Mouse (Mus musculus): ENCODE results near the gene Dse. TPM values are rescaled to one million over a fixed set of nuclear protein-coding genes. Genes with fewer than 3 reads are reported as not detected.
A peak's percentile ranks its signal among the peaks of the same experiment; 100 is the strongest.

Gene Dse
- polyA plus RNA-seq, 1 experiment from 2014 or later, result 16.4 TPM

DNA sequence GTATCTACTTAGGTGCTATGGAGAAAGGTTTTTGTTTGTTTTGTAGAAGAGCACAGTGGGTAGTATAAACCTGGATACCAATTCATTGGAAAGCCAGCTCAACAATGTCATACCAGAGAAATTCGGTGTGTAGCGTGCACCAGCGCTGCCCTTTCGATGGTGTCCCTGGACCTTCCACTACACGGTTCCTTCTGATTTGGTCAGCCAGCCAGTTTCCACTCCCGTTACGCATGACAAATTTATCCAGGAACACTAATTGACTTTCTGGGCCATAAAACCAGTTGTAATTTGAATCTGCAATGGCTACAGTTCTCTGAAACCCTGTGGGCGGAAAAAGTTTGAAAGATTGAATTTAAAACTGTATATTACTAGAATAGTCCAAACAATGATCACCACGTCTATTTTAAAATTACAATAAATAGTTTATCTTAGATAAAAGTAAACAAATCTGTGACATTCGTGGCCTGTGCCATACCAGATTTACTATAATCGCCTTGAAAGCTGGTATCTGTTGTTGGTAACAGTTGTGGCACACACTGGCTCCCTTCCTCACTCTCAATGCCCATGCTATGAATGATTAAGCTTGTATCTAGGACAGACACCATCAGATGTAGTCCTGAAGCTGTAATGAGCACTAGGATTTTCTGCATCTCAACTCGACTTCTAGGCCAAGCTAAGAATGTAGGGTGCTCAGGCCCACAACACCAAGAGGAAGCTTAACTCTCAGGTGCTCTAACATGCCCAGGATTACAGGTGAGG, 51.5 kb downstream of the Dse start:
- H3K27me3 ChIP-seq (replicated peaks), result no peaks in the 10 kb centered on the region
- H3K36me3 ChIP-seq, result no peaks in the 10 kb centered on the region
- H3K4me1 ChIP-seq, result no peaks in the 10 kb centered on the region
- no peak overlapping the region for H3K27ac ChIP-seq
- no peak for ATAC-seq (ENCODE audit: low FRiP score, low read depth)
- H3K4me2 ChIP-seq (replicated peaks), result no peak overlapping the region
- H3K9me3 ChIP-seq, result no peaks in the 10 kb centered on the region
- H3K9ac ChIP-seq, result no peak overlapping the region
- no peak overlapping the region for H3K4me3 ChIP-seq
- 79% methylated on average over 12 of the region's 12 CpGs for WGBS

DNA sequence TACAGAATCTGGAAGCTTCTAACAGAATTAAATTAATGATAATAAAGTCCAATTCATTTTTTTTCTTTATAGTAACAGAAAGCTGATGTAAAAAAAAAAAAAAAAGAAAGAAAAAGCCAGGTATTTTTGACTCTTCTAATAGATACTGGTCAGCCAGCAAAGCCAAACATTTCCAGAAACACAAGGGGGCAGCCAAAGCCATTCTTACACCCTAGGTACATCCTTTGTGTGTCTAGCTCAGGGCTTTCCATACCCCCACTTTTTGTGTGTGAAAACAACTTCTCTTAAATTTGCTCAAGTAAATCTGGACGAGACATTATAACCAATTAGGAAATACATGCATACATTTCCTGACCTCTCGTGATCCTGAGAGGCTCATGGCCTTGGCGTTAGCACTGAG, 55.7 kb downstream of the Dse start:
- H3K9ac ChIP-seq, result no peak overlapping the region
- H3K4me1 ChIP-seq, result no peaks in the 10 kb centered on the region
- no peak overlapping the region for H3K4me3 ChIP-seq
- 85% methylated on average over 3 of the region's 3 CpGs for WGBS
- H3K9me3 ChIP-seq, result no peaks in the 10 kb centered on the region
- H3K4me2 ChIP-seq (replicated peaks), result no peak overlapping the region
- ATAC-seq (ENCODE audit: low FRiP score, low read depth), result no peak
- no peaks in the 10 kb centered on the region for H3K36me3 ChIP-seq
- no peak overlapping the region for H3K27ac ChIP-seq
- no peaks in the 10 kb centered on the region for H3K27me3 ChIP-seq (replicated peaks)

DNA sequence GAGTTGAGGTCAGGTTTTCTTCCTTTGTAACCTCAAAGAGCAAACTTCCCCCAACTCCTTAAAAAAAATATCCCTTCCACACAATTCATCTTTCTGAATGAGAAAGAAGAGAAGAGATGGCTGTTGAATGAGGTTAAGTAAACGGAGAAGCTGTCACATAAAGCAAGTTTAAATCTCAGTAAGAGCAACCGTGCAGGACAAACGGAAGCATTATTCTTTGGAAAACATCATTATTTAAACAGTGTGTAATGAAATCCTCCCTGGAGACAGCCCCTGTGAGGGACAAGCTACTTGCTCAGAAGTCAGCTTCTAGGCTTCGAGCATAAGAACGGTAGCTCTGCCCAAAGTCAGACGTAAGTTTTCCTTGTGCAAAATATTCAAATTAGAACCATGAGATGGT, 57.1 kb downstream of the Dse start:
- Histone ChIP-seq H3K4me2 (replicated peaks) (no peak overlapping the region), H3K27ac (no peak overlapping the region), H3K9ac (no peak overlapping the region), H3K36me3 (no peaks in the 10 kb centered on the region), H3K9me3 (no peaks in the 10 kb centered on the region), H3K4me3 (no peak overlapping the region), H3K4me1 (no peaks in the 10 kb centered on the region), H3K27me3 (replicated peaks) (no peaks in the 10 kb centered on the region)
- ATAC-seq (ENCODE audit: low FRiP score, low read depth), result no peak
- WGBS, result 44% methylated on average over 6 of the region's 6 CpGs

DNA sequence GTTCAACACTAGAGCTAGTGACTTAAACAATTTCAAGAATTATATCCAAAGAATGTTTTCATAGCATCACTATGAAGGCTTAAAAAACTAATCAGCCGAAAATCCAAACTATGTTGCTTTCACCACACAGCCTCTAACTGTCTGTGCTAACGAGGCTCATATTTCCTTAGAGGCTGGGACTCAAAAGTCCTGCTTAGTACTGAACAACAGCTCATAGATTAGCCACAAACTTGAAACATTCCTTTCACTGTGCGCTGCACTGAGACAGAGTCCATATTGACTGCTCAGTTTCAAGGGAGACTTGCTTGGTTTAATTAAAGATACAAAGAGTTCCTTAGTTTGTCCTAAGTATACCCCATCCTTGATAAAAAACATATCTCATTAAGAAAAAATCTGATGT, 57.7 kb downstream of the Dse start:
- no peak overlapping the region for H3K27ac ChIP-seq
- ATAC-seq (ENCODE audit: low FRiP score, low read depth), result no peak
- no peak overlapping the region for H3K4me3 ChIP-seq
- H3K27me3 ChIP-seq (replicated peaks), result no peaks in the 10 kb centered on the region
- H3K9ac ChIP-seq, result no peak overlapping the region
- no peak overlapping the region for H3K4me2 ChIP-seq (replicated peaks)
- H3K9me3 ChIP-seq, result no peaks in the 10 kb centered on the region
- WGBS, result 76% methylated on average over 3 of the region's 3 CpGs
- no peaks in the 10 kb centered on the region for H3K36me3 ChIP-seq
- no peaks in the 10 kb centered on the region for H3K4me1 ChIP-seq

DNA sequence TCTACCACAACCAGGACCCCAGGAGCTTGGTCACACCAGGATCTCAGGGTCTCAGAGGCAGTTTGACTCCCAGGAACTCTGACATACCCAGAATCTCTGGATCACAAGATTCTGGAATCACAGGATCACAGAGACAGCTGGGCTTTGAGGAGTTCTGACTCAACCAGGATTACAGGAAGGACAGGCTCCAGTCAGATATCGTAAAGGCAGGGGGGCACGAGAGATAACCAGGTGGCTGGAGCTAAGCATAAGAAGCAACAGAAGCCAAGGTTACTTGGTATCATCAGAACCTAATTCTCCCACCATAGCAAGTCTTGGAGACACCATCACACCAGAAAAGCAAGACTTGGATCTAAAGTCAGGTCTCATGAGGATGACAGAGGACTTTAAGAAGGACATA, 65.8 kb downstream of the Dse start:
- Histone ChIP-seq H3K36me3 (no peaks in the 10 kb centered on the region), H3K4me2 (replicated peaks) (no peak overlapping the region), H3K9me3 (no peaks in the 10 kb centered on the region), H3K4me3 (no peak overlapping the region), H3K9ac (no peak overlapping the region), H3K4me1 (no peaks in the 10 kb centered on the region), H3K27me3 (replicated peaks) (no peaks in the 10 kb centered on the region), H3K27ac (no peak overlapping the region)
- ATAC-seq (ENCODE audit: low FRiP score, low read depth), result no peak
- 89% methylated on average over 2 of the region's 2 CpGs for WGBS

DNA sequence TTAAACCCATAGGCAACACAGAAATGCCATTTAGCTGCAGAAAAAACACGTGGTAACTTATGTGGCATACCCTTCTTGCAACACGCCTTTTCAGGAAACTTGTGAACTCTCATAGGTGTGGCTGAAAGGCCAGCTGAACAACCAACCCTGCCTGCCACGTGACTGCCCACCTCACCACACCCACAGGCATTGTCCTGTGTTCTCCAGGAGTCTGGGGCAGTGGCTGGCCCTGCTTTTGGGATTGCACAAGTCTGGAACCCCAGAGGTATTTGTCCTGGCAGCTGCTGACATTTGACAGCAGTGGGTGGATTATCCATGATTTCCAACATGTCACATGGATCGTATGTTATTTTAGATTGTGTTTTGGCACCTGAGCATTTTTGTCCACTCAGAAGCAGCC, 67.7 kb downstream of the Dse start:
- 76% methylated on average over 4 of the region's 4 CpGs for WGBS
- Histone ChIP-seq H3K4me1 (no peaks in the 10 kb centered on the region), H3K36me3 (no peaks in the 10 kb centered on the region), H3K4me2 (replicated peaks) (no peak overlapping the region), H3K9ac (no peak overlapping the region), H3K9me3 (no peaks in the 10 kb centered on the region), H3K27ac (no peak overlapping the region), H3K27me3 (replicated peaks) (no peaks in the 10 kb centered on the region), H3K4me3 (no peak overlapping the region)
- ATAC-seq (ENCODE audit: low FRiP score, low read depth), result no peak

DNA sequence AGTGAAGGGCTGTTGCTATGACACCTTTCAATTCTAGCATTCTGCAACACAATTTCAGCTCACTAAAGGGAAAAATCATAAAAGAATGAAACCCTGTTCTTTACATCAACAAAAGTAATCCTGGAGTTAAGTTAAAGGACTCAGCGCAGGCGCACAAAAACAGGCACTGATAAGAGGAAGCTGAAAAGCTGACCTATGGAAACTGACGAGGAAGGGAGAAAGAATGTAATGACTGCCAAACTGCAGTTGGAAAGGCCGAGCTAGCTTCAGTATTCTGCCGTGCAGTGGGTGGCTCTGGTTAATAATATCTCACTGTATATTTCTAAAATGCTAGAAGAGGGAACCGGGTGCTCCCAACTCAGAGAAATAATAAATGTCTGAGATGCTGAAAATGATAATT, 69.5 kb downstream of the Dse start:
- Histone ChIP-seq H3K27me3 (replicated peaks) (no peaks in the 10 kb centered on the region), H3K4me2 (replicated peaks) (no peak overlapping the region), H3K9ac (no peak overlapping the region), H3K4me1 (no peaks in the 10 kb centered on the region), H3K9me3 (no peaks in the 10 kb centered on the region), H3K27ac (no peak overlapping the region), H3K36me3 (no peaks in the 10 kb centered on the region), H3K4me3 (no peak overlapping the region)
- 77% methylated on average over 6 of the region's 6 CpGs for WGBS
- no peak for ATAC-seq (ENCODE audit: low FRiP score, low read depth)

DNA sequence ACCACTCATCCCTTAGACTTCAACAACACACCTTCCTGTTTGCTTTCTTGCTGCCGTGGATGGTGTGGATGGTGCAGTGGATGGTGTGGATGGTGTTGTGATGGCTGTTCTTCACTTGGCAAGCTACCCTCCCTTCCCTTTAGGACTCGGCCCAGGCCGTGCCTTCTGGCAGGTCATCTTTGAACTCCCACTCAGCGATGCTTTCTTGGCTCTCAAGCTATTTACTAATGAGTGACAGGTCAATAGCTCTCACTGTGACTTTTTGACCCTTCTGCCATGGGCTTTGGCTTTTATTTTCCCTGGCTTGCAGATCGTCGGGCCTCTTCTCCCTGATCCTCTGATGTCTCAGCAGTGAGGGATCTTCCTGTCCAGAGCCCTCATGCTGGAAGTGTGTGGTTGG, 71.1 kb downstream of the Dse start:
- no peak overlapping the region for H3K4me2 ChIP-seq (replicated peaks)
- no peak overlapping the region for H3K9ac ChIP-seq
- ATAC-seq (ENCODE audit: low FRiP score, low read depth), result no peak
- no peak overlapping the region for H3K4me3 ChIP-seq
- H3K27ac ChIP-seq, result no peak overlapping the region
- no peaks in the 10 kb centered on the region for H3K27me3 ChIP-seq (replicated peaks)
- no peaks in the 10 kb centered on the region for H3K4me1 ChIP-seq
- no peaks in the 10 kb centered on the region for H3K36me3 ChIP-seq
- WGBS, result 28% methylated on average over 6 of the region's 6 CpGs
- no peaks in the 10 kb centered on the region for H3K9me3 ChIP-seq

DNA sequence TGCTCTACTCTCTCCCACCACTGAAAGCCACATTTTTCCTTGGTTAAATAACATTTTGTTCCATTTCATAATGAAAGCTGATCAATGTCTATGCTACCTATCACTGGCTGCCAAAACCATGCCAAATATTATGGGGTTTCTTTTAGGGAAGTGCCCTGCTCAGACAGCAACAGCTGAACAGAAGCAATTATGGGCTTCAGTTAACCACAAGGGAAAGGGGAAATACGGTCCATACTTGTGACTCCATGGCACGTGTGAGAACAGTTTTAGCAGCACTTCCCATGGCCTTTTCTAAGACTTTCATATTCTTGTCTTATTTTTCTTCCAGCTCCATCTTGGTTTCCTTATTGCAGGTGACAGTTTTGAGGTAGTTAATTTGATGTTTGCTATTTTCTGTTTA, 76.2 kb downstream of the Dse start:
- Histone ChIP-seq H3K27me3 (replicated peaks) (0 out of 2 replicates have a peak, but pooled peaks cover 6% of the 10 kb centered on the region), H3K27ac (no peak overlapping the region), H3K4me3 (no peak overlapping the region), H3K4me1 (no peaks in the 10 kb centered on the region), H3K9ac (no peak overlapping the region), H3K4me2 (replicated peaks) (no peak overlapping the region), H3K36me3 (no peaks in the 10 kb centered on the region), H3K9me3 (no peaks in the 10 kb centered on the region)
- WGBS, result 73% methylated on average over 2 of the region's 2 CpGs
- no peak for ATAC-seq (ENCODE audit: low FRiP score, low read depth)

DNA sequence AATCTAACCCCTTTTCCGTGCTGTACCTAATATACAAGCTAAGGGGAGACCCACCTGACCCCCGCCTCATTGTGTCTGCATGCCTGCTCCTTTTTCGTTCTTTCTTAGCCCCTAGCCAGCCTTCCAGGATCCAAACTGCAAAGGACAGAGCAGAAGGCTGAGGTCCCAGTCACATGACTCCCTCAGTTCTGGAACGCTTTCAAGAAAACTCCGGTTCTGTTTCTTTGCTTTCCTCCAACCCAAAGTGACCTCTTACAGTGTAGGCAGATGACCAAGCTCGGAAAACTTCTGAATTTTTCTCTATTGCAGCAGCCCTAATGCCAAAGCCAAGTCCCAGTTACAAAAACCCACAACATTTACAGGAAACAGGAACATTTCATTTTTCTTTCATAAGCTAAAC, 79.1 kb downstream of the Dse start:
- Histone ChIP-seq H3K4me1 (no peaks in the 10 kb centered on the region), H3K27me3 (replicated peaks) (0 out of 2 replicates have a peak, but pooled peaks cover 6% of the 10 kb centered on the region), H3K4me2 (replicated peaks) (no peak overlapping the region), H3K36me3 (no peaks in the 10 kb centered on the region), H3K27ac (no peak overlapping the region), H3K9ac (no peak overlapping the region), H3K4me3 (no peak overlapping the region), H3K9me3 (no peaks in the 10 kb centered on the region)
- ATAC-seq (ENCODE audit: low FRiP score, low read depth), result no peak
- WGBS, result 87% methylated on average over 6 of the region's 6 CpGs

DNA sequence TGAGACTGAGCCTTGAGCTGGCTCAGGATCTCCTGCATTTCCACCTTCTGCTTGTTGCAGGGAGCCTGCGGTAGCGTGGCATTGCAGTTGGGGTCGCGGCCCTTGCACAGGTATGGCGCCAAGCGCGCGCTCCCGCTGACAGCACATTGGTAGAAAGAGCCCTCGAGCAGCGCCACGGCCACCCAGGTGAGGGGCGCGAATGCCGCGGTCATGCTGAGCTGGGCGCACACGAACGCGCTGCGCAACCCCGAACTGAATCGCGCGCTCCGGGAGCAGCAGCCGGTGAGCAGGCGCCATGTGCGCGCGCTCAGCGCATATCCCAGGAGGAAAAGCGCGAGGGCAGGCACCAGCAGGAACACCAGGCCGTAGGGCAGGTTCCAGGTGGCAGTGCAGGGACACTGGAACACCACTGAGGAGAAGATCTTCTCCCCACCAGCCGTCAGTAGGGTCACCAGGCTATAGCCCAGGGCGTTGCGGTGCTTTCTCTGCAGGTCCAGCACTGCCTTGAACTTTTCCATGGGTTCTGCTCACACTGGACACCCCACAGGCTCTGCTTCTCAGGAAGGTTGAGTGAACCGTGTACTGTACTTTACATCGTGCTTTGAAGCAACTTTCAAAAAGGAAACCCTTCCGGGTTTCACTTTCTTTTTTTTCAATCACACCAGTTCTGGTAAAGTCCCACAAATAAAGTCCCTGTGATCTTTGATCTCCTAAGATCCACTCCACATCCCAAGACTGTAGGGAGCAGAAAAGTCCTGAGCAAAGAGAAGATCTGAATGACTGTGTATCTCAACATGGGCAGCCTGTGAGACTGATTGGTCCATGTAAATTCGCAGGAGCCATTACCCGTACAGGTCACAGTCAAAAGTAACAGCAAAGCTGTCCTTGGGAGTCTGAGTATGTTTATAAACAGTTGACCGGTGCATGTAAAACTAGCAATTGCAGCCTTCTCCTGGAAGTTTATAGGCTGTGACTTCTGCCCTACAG, 79.8 kb downstream of the Dse start, which contains the start of gene Calhm6:
Calhm6 (minus strand) TSS at position 593 of the 987 bp plus-strand sequence.
- Histone ChIP-seq H3K4me1 (no peaks in the 10 kb centered on the region), H3K4me3 (peak within 1 kb of the TSS; percentile 46), H3K4me2 (replicated peaks) (peak within 1 kb of the TSS; percentile 84), H3K9ac (peak within 1 kb of the TSS; percentile 45), H3K9me3 (no peaks in the 10 kb centered on the region), H3K27me3 (replicated peaks) (0 out of 2 replicates have a peak, but pooled peaks cover 6% of the 10 kb centered on the region), H3K27ac (no peak within 1 kb of the TSS), H3K36me3 (no peaks in the 10 kb centered on the region)
- 22% methylated on average over 44 of the region's 44 CpGs for WGBS
- peak; percentile 76 for ATAC-seq (ENCODE audit: low FRiP score, low read depth)

DNA sequence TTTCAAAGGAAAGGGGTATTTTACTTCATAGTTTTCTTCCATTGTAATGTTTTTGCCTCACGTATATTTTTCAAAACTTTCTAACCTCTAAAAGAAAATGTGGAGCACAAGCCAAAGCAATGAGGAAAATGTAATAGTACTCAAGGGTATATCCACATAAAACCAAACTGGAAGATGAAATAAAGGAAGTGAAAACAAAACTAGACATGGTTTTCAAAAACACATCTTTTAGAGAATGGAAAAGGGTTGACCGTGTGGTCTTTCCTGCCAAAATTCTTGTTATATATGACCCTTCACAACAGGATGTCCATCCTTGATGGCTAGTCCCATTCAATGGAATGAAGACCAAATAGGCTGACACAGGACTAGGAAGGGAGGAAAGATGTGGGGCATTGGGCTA, 89.1 kb downstream of the Dse start:
- H3K9me3 ChIP-seq, result no peaks in the 10 kb centered on the region
- no peaks in the 10 kb centered on the region for H3K4me1 ChIP-seq
- H3K4me2 ChIP-seq (replicated peaks), result no peak overlapping the region
- no peak for ATAC-seq (ENCODE audit: low FRiP score, low read depth)
- H3K36me3 ChIP-seq, result no peaks in the 10 kb centered on the region
- no peak overlapping the region for H3K27ac ChIP-seq
- H3K27me3 ChIP-seq (replicated peaks), result no peaks in the 10 kb centered on the region
- no peak overlapping the region for H3K4me3 ChIP-seq
- no peak overlapping the region for H3K9ac ChIP-seq
- WGBS, result 91% methylated on average over 2 of the region's 2 CpGs
